Mouse (Mus musculus) heart, embryonic 14.5 days (tissue): ENCODE data around the gene Wipf1. TPM values are rescaled to one million over a fixed set of nuclear protein-coding genes. Genes with fewer than 3 reads are reported as not detected.

Experiments used
- ATAC-seq: fragments of 200-750 bp; cut with Nextera tagmentation; 2 replicates; pipeline ENCODE4 v1.8.0; 2017; ENCODE audit warnings: low read depth, moderate TSS enrichment; ENCODE audit not compliant: insufficient number of reproducible peaks, insufficient read depth, low FRiP score
- H3K27ac ChIP-seq, 2 experiments: fragments of 200-500 bp in 1 of 2; fragments of 300-500 bp in 1 of 2; sonication (generic) in 1 of 2; replicated peaks in 1 of 2; 2 replicates each; pipeline ENCODE4 v1.5.1; 2012 to 2014; ENCODE audit warnings: low read depth in 2 of 2, low read length in 2 of 2, control low read depth in 1 of 2, mild to moderate bottlenecking in 1 of 2, mixed read lengths in 1 of 2; ENCODE audit not compliant: control insufficient read depth in 1 of 2, insufficient read depth in 1 of 2
- H3K27me3 ChIP-seq: fragments of 300-500 bp; sonication (generic); 2 replicates; pipeline ENCODE4 v1.6.1; 2014; ENCODE audit warnings: mild to moderate bottlenecking, low read length, control low read depth; ENCODE audit not compliant: control insufficient read depth, insufficient read depth
- H3K36me3 ChIP-seq: fragments of 300-500 bp; sonication (generic); 2 replicates; pipeline ENCODE4 v1.6.1; 2014; ENCODE audit warnings: mild to moderate bottlenecking, control low read depth, low read length, mixed read lengths; ENCODE audit not compliant: control insufficient read depth, insufficient read depth
- H3K4me1 ChIP-seq, 2 experiments: fragments of 200-500 bp in 1 of 2; fragments of 300-500 bp in 1 of 2; sonication (generic) in 1 of 2; 2 replicates each; pipeline ENCODE4 v1.6.1; 2012 to 2014; ENCODE audit warnings: low read length in 2 of 2, control low read depth in 1 of 2, mixed read lengths in 1 of 2; ENCODE audit not compliant: control insufficient read depth in 2 of 2, insufficient read depth in 2 of 2
- H3K4me2 ChIP-seq: fragments of 300-500 bp; sonication (generic); 2 replicates; pipeline ENCODE4 v1.6.1; 2014; ENCODE audit warnings: mild to moderate bottlenecking, low read length
- H3K4me3 ChIP-seq, 2 experiments: fragments of 200-500 bp in 1 of 2; fragments of 300-500 bp in 1 of 2; sonication (generic) in 1 of 2; 2 replicates each; pipeline ENCODE4 v1.5.1; 2012 to 2014; ENCODE audit warnings: low read length in 2 of 2, mild to moderate bottlenecking in 2 of 2, control low read depth in 1 of 2, low read depth in 1 of 2, moderate library complexity in 1 of 2; ENCODE audit not compliant: control insufficient read depth in 1 of 2, insufficient read depth in 1 of 2
- H3K9ac ChIP-seq: fragments of 300-500 bp; sonication (generic); 2 replicates; pipeline ENCODE4 v1.6.1; 2014; ENCODE audit warnings: mild to moderate bottlenecking, low read length
- H3K9me3 ChIP-seq: fragments of 300-500 bp; sonication (generic); 2 replicates; pipeline ENCODE4 v1.6.1; 2016; ENCODE audit warnings: low read length, control low read depth; ENCODE audit not compliant: control insufficient read depth
- WGBS: fragments of 180-500 bp; shearing (Covaris S2); extraction: QIAGEN DNeasy Blood & Tissue Kit; methylation state at CpG from one replicate; pipeline ENCODE4 v1.1.7; 2014; 5-methylcytosine and 5-hydroxymethylcytosine counted together
- polyA plus RNA-seq: library from polyadenylated mRNA; unstranded; fragments of >200 nt; fragmentation: Nextera tagmentation; extraction: Ambion mirVana; gene quantifications from 2 replicates; pipeline ENCODE4 v1.2.1, GENCODE M21; 2014

The Wipf1 gene
- polyA plus RNA-seq, 1 experiment from 2014 or later, result 7.6 TPM

DNA sequence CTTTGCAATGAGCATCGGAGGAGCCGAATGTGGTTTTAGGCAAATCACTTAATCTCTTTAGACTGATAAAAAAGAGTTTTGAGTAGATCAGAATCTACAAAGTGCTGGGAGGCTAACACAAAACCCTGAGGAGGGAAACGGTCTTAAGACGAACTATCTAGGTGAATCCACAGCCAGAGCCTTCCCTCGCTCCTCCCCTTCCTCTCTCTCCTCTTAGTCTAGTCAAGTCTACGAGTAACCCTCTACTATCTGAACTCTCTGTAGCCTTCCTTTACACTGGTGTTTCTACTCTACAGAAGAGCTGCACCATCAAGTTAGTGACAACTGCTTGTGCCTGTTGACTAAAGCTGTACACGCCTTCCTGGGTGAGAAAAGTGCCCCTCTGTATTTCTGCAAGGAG, 77.0 kb downstream of the Wipf1 start:
- Histone ChIP-seq H3K9ac (no peak overlapping the region), H3K4me2 (no peak overlapping the region), H3K36me3 (0 out of 2 replicates have a peak, but pooled peaks cover 2% of the 10 kb centered on the region), H3K4me1 (peaks cover 0 to 3% of the 10 kb centered on the region in 2 experiments; a peak in 2 of 4 replicates), H3K27me3 (no peaks in the 10 kb centered on the region), H3K4me3 (no peak overlapping the region), H3K9me3 (no peaks in the 10 kb centered on the region), H3K27ac (no peak overlapping the region)
- ATAC-seq, result no peak
- 70% methylated on average over 7 of the region's 7 CpGs for whole genome bisulfite sequencing

DNA sequence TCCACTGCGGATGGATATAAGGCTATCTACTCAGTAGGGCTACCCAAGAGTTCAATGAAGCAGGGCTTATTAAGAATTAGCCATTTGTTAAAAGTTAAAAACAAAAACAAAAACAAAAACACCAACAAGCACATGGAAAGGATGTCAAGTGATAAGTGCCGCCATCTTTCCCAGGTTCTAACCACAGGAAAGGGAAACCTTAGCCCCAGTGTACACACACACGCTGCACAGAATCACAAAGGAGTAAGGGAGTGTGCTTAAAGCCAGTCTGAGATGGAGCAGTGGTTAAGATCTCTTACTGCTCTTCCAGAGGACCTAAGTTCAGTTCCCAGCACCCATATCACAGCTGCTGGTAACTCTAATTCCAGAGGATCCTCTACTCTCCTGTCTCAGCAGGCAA, 78.0 kb downstream of the Wipf1 start:
- ATAC-seq, result no peak
- H3K4me3 ChIP-seq, result no peak overlapping the region
- H3K4me2 ChIP-seq, result no peak overlapping the region
- WGBS, result 87% methylated on average over 3 of the region's 3 CpGs
- no peaks in the 10 kb centered on the region for H3K9me3 ChIP-seq
- no peak overlapping the region for H3K27ac ChIP-seq
- H3K9ac ChIP-seq, result no peak overlapping the region
- no peaks in the 10 kb centered on the region for H3K27me3 ChIP-seq
- H3K36me3 ChIP-seq, result 0 out of 2 replicates have a peak, but pooled peaks cover 2% of the 10 kb centered on the region
- peaks cover 0 to 3% of the 10 kb centered on the region in 2 experiments; a peak in 2 of 4 replicates for H3K4me1 ChIP-seq

DNA sequence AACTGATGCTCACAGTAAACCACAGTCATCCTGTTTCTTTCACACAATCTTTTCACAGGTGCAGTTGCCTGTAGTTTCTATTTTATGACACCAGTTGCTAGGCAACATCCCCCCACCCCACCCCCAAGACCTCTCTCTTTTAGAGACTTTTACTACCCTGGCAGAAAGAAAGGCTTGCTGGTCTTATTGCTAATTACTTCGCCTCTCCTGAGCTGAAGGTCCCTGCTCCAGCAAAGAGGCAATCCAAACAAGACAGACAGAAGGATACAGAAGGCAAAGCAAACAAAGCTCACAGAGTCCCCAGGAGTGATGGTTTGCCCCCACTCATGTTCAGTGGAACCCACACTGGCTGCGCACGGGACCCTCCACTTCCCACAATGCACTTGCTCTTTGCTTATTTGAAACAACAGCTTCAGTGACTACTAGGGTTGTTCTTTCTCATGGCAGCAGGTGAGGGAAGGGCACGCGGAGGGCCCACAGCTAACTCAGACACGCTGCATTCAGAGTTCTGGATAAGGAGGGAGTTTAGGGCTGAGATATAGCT, 79.3 kb downstream of the Wipf1 start:
- no peaks in the 10 kb centered on the region for H3K27me3 ChIP-seq
- H3K9me3 ChIP-seq, result no peaks in the 10 kb centered on the region
- no peak for ATAC-seq
- H3K4me2 ChIP-seq, result no peak overlapping the region
- no peak overlapping the region for H3K4me3 ChIP-seq
- H3K27ac ChIP-seq, result no peak overlapping the region
- H3K4me1 ChIP-seq, result peaks cover 0 to 3% of the 10 kb centered on the region in 2 experiments; a peak in 2 of 4 replicates
- 0 out of 2 replicates have a peak, but pooled peaks cover 6% of the 10 kb centered on the region for H3K36me3 ChIP-seq
- WGBS, result 72% methylated on average over 6 of the region's 6 CpGs
- H3K9ac ChIP-seq, result no peak overlapping the region

DNA sequence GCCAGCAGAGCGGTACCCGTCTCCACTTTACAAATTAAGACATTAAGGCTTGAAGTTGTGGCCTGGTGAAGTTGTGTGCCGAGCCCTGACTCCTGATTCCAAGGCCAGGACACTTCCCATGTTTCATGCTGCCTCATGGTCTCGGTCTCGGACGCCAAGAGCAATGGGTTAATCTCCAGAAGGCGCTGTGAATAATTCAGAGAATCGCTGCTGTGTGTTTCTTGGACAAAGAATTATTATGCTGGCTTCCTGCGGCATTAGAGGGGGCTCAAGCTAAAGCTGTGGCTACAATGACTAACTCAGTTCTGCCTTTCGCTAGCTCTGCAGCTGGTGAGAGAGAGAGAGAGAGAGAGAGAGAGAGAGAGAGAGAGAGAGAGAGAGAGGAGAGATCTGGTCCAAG, 85.5 kb downstream of the Wipf1 start:
- no peak for ATAC-seq
- Histone ChIP-seq H3K36me3 (peaks cover 19% of the 10 kb centered on the region), H3K27me3 (no peaks in the 10 kb centered on the region), H3K9ac (no peak overlapping the region), H3K4me1 (no peaks in the 10 kb centered on the region), H3K4me3 (no peak overlapping the region), H3K4me2 (no peak overlapping the region), H3K27ac (no peak overlapping the region), H3K9me3 (no peaks in the 10 kb centered on the region)
- WGBS, result 87% methylated on average over 10 of the region's 10 CpGs

GRCm38 (mm10) chr2:73442015-73442414, 87.5 kb downstream of the Wipf1 start:
- H3K27me3 ChIP-seq, result no peaks in the 10 kb centered on the region
- peaks cover 22% of the 10 kb centered on the region for H3K36me3 ChIP-seq
- H3K4me2 ChIP-seq, result no peak overlapping the region
- no peaks in the 10 kb centered on the region for H3K4me1 ChIP-seq
- H3K4me3 ChIP-seq, result no peak overlapping the region
- H3K9me3 ChIP-seq, result no peaks in the 10 kb centered on the region
- WGBS, result 76% methylated on average over 2 of the region's 2 CpGs
- H3K9ac ChIP-seq, result no peak overlapping the region
- H3K27ac ChIP-seq, result no peak overlapping the region
- no peak for ATAC-seq

GRCm38 (mm10) chr2:73440319-73440718, 89.2 kb downstream of the Wipf1 start:
- H3K36me3 ChIP-seq, result peaks cover 27% of the 10 kb centered on the region
- WGBS, result 81% methylated on average over 2 of the region's 2 CpGs
- H3K9me3 ChIP-seq, result no peaks in the 10 kb centered on the region
- H3K9ac ChIP-seq, result no peak overlapping the region
- H3K4me2 ChIP-seq, result no peak overlapping the region
- H3K4me1 ChIP-seq, result no peaks in the 10 kb centered on the region
- ATAC-seq, result no peak
- H3K27me3 ChIP-seq, result no peaks in the 10 kb centered on the region
- no peak overlapping the region for H3K4me3 ChIP-seq
- no peak overlapping the region for H3K27ac ChIP-seq

- Histone ChIP-seq H3K9ac (no peak overlapping the region), H3K36me3 (peaks cover 42% of the 10 kb centered on the region), H3K27me3 (no peaks in the 10 kb centered on the region), H3K27ac (no peak overlapping the region), H3K4me3 (no peak overlapping the region), H3K4me1 (no peaks in the 10 kb centered on the region), H3K9me3 (no peaks in the 10 kb centered on the region), H3K4me2 (peak overlapping the region; percentile 36)
- no peak for ATAC-seq
- 51% methylated on average over 18 of the region's 18 CpGs for WGBS
Measured at GRCm38 (mm10) chr2:73436976-73437375, 92.6 kb downstream of the Wipf1 start.

- 92% methylated on average over 2 of the region's 2 CpGs for WGBS
- ATAC-seq, result no peak
- no peaks in the 10 kb centered on the region for H3K9me3 ChIP-seq
- H3K36me3 ChIP-seq, result peaks cover 47% of the 10 kb centered on the region
- no peak overlapping the region for H3K9ac ChIP-seq
- H3K4me1 ChIP-seq, result no peaks in the 10 kb centered on the region
- H3K4me3 ChIP-seq, result no peak overlapping the region
- no peak overlapping the region for H3K4me2 ChIP-seq
- no peaks in the 10 kb centered on the region for H3K27me3 ChIP-seq
- H3K27ac ChIP-seq, result no peak overlapping the region
Measured at GRCm38 (mm10) chr2:73435847-73436246, 93.7 kb downstream of the Wipf1 start.
